ENCODE assay signal across 7 mouse cellular contexts in the genomic region with DNA sequence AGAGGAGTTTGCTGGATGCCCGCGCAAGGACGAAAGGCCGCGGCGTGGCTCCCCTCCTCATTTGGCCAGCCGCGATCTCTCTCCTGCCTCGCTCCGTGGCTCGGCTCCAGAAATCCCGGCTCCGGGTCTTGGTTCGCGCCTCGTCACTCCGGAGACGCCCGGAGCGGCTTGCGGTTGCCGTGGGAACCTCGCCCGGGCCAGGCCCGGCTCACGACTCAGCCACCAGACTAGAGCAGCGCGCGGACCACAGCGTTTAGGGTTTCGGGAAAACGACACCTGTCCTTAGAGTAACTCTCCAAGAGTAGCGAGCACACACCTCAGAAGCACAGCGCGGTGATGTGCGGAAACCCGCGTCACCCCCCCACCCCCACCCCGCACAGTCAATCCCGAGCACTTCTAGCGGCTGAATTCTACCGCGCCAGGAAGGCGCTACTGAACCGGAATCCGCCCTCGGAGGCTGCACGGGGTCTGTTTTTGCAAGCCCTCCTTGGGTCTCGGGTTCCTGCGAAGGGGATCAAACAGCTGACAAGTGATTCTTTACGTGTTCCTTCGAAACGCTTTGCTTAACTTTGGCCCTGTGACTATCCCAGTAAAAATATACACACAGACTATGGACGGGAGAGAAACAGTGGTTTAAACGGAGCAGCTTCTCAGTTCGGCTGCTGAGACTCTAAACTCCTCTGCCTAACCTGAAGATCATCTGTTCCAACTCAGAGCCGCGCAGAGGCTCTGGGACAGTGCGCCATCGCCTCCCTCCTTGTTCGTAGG. TPM values are rescaled to one million over a fixed set of nuclear protein-coding genes. Genes with fewer than 3 reads are reported as not detected.
DNase-seq lines count a peak whose midpoint lies in the region; ATAC-seq and TF ChIP-seq lines count a peak whose summit lies in the region.

No protein-coding gene starts in this region.

- no peaks in the 10 kb centered on the region; the same call in 1 of the 2 replicates for H3K4me1 ChIP-seq in embryonic facial prominence, embryonic 11.5 days (ENCODE audit: control insufficient read depth, insufficient read depth, low read length)
- peaks cover 24% of the 10 kb centered on the region for H3K4me1 ChIP-seq in limb, embryonic 12.5 days (replicated peaks)
- peaks cover 17% of the 10 kb centered on the region for H3K4me1 ChIP-seq in midbrain, embryonic 14.5 days (ENCODE audit: control insufficient read depth, insufficient read depth, low read length)
- peaks cover 13% of the 10 kb centered on the region for H3K4me1 ChIP-seq in stomach, embryonic 16.5 days (ENCODE audit: control insufficient read depth, insufficient read depth, low read length)

- H3K27ac ChIP-seq in embryonic facial prominence, embryonic 11.5 days (replicated peaks; ENCODE audit: low read depth, low read length) = no peak overlapping the region
- H3K27ac ChIP-seq in limb, embryonic 12.5 days = no peak overlapping the region
- no peak overlapping the region for H3K27ac ChIP-seq in midbrain, embryonic 14.5 days (replicated peaks; ENCODE audit: low read depth, low read length)
- H3K27ac ChIP-seq in stomach, embryonic 16.5 days (ENCODE audit: low read length) = no peak overlapping the region

- peak overlapping the region; percentile 35 for H3K4me3 ChIP-seq in embryonic facial prominence, embryonic 11.5 days (ENCODE audit: low read depth, low read length)
- peak overlapping the region; percentile 41 for H3K4me3 ChIP-seq in limb, embryonic 12.5 days (replicated peaks)
- peak overlapping the region; percentile 40 for H3K4me3 ChIP-seq in midbrain, embryonic 14.5 days (replicated peaks; ENCODE audit: low read depth, low read length)
- H3K4me3 ChIP-seq in stomach, embryonic 16.5 days (replicated peaks; ENCODE audit: low read length) = peak overlapping the region; percentile 44

- H3K9me3 ChIP-seq in embryonic facial prominence, embryonic 11.5 days (replicated peaks; ENCODE audit: control insufficient read depth, low read length) = no peaks in the 10 kb centered on the region
- H3K9me3 ChIP-seq in limb, embryonic 12.5 days = no peaks in the 10 kb centered on the region
- H3K9me3 ChIP-seq in midbrain, embryonic 14.5 days (ENCODE audit: control insufficient read depth, low read length) = no peaks in the 10 kb centered on the region
- H3K9me3 ChIP-seq in stomach, embryonic 16.5 days (replicated peaks; ENCODE audit: control insufficient read depth, low read length) = no peaks in the 10 kb centered on the region

- peak; percentile 91 for DNase-seq in brain, embryonic 14.5 days (ENCODE audit: low read depth)
- DNase-seq in embryonic facial prominence, embryonic 11.5 days (ENCODE audit: low spot score) = peak; percentile 91
- peak; percentile 84 to 89 for DNase-seq in heart, adult 18-20 months
- peak; percentile 62 for DNase-seq in kidney, adult 11 months
- peak; percentile 95 for DNase-seq in midbrain, embryonic 14.5 days

- peak; percentile 80 for ATAC-seq in embryonic facial prominence, embryonic 11.5 days (replicated peaks; ENCODE audit: insufficient number of reproducible peaks, low FRiP score, low TSS enrichment, low read depth)
- ATAC-seq in limb, embryonic 12.5 days (ENCODE audit: insufficient number of reproducible peaks, insufficient read depth, low FRiP score, low TSS enrichment, low read depth) = peak; percentile 75
- ATAC-seq in midbrain, embryonic 14.5 days (ENCODE audit: low FRiP score, low TSS enrichment) = peak; percentile 81
- peak; percentile 64 for ATAC-seq in stomach, embryonic 16.5 days (ENCODE audit: insufficient read depth, low FRiP score)

- H3K4me2 ChIP-seq in embryonic facial prominence, embryonic 11.5 days (ENCODE audit: low read depth, low read length) = peak overlapping the region; percentile 75
- peak overlapping the region; percentile 77 for H3K4me2 ChIP-seq in limb, embryonic 12.5 days
- H3K4me2 ChIP-seq in midbrain, embryonic 14.5 days (ENCODE audit: low read length) = peak overlapping the region; percentile 77
- H3K4me2 ChIP-seq in stomach, embryonic 16.5 days (ENCODE audit: low read depth, low read length) = peak overlapping the region; percentile 67

- no peaks in the 10 kb centered on the region for H3K36me3 ChIP-seq in embryonic facial prominence, embryonic 11.5 days (replicated peaks; ENCODE audit: control insufficient read depth, insufficient read depth, low read depth, low read length)
- no peaks in the 10 kb centered on the region for H3K36me3 ChIP-seq in limb, embryonic 12.5 days
- no peaks in the 10 kb centered on the region for H3K36me3 ChIP-seq in midbrain, embryonic 14.5 days (ENCODE audit: control insufficient read depth, insufficient read depth, low read length)
- no peaks in the 10 kb centered on the region for H3K36me3 ChIP-seq in stomach, embryonic 16.5 days (ENCODE audit: control insufficient read depth, insufficient read depth, low read length)

- no peak overlapping the region for H3K9ac ChIP-seq in embryonic facial prominence, embryonic 11.5 days (replicated peaks; ENCODE audit: low read length)
- H3K9ac ChIP-seq in limb, embryonic 12.5 days (replicated peaks) = peak overlapping the region; percentile 12
- 0 out of 2 replicates have a peak overlapping the region, but pooled peaks have one; percentile 16 for H3K9ac ChIP-seq in midbrain, embryonic 14.5 days (replicated peaks; ENCODE audit: low read length)
- peak overlapping the region; percentile 51 for H3K9ac ChIP-seq in stomach, embryonic 16.5 days (ENCODE audit: low read length)

- peaks cover 62% of the 10 kb centered on the region for H3K27me3 ChIP-seq in embryonic facial prominence, embryonic 11.5 days (ENCODE audit: control insufficient read depth, insufficient read depth, low read length)
- peaks cover 99% of the 10 kb centered on the region for H3K27me3 ChIP-seq in limb, embryonic 12.5 days
- H3K27me3 ChIP-seq in midbrain, embryonic 14.5 days (ENCODE audit: control insufficient read depth, insufficient read depth, low read length) = peaks cover 79% of the 10 kb centered on the region
- H3K27me3 ChIP-seq in stomach, embryonic 16.5 days (ENCODE audit: control insufficient read depth, insufficient read depth, low read length) = peaks cover 24% of the 10 kb centered on the region

- no peak for TF ChIP-seq POLR2A in brain, embryonic 14.5 days (IDR thresholded peaks at IDR 0.05; ENCODE audit: borderline replicate concordance, extremely low read depth, insufficient read depth, insufficient read length, poor library complexity, severe bottlenecking)

- TF ChIP-seq CTCF in brain, embryonic 14.5 days (IDR thresholded peaks at IDR 0.05; ENCODE audit: borderline replicate concordance, extremely low read depth, insufficient read depth, insufficient read length) = no peak

- under 1% methylated on average over 61 of the region's 61 CpGs for WGBS in embryonic facial prominence, embryonic 11.5 days
- 1% methylated on average over 61 of the region's 61 CpGs for WGBS in limb, embryonic 12.5 days
- WGBS in midbrain, embryonic 14.5 days = under 1% methylated on average over 61 of the region's 61 CpGs
- WGBS in stomach, embryonic 16.5 days = 3% methylated on average over 60 of the region's 61 CpGs

RNA-seq across cellular contexts. Expression of a gene that starts 4.5 kb away (rescaled TPM):
- 8.7 and 11.3 TPM in 2 replicates for polyA plus RNA-seq in brain, embryonic 14.5 days (2012; rRNA removed)
- polyA plus RNA-seq in embryonic facial prominence, embryonic 11.5 days (2014; fragmentation: Nextera tagmentation; extraction: Ambion mirVana) = 11.8 and 13.7 TPM in 2 replicates
- 1 to 10 TPM; 3.3 to 4.3 TPM for total RNA-seq in heart, adult 18-20 months (2021)
- polyA plus RNA-seq in limb, embryonic 12.5 days (2016; fragmentation: Nextera tagmentation; extraction: Ambion mirVana) = 35.9 and 42.8 TPM in 2 replicates
- 5.4 and 7.1 TPM in 2 replicates for polyA plus RNA-seq in midbrain, embryonic 14.5 days (2014; fragmentation: Nextera tagmentation; extraction: Ambion mirVana)
- polyA plus RNA-seq in stomach, embryonic 16.5 days (2015; fragmentation: Nextera tagmentation; extraction: Ambion mirVana) = 109 and 111 TPM in 2 replicates

RNA-seq across cellular contexts. Expression of a gene that starts 6.7 kb away (rescaled TPM):
- 0.30 and 0.68 TPM in 2 replicates for polyA plus RNA-seq in brain, embryonic 14.5 days (2012; rRNA removed)
- 0.25 TPM in 1 of 2 replicates, not detected in the other for polyA plus RNA-seq in embryonic facial prominence, embryonic 11.5 days (2014; fragmentation: Nextera tagmentation; extraction: Ambion mirVana)
- 1 to 10 TPM; 1.4 to 1.5 TPM for total RNA-seq in heart, adult 18-20 months (2021)
- polyA plus RNA-seq in limb, embryonic 12.5 days (2016; fragmentation: Nextera tagmentation; extraction: Ambion mirVana) = not detected in 2 replicates
- 0.23 TPM in 1 of 2 replicates, not detected in the other for polyA plus RNA-seq in midbrain, embryonic 14.5 days (2014; fragmentation: Nextera tagmentation; extraction: Ambion mirVana)
- not detected in 2 replicates for polyA plus RNA-seq in stomach, embryonic 16.5 days (2015; fragmentation: Nextera tagmentation; extraction: Ambion mirVana)

RNA-seq across cellular contexts. Expression of a gene that starts 34.8 kb away (rescaled TPM):
- polyA plus RNA-seq in brain, embryonic 14.5 days (2012; rRNA removed) = 721 and 963 TPM in 2 replicates
- polyA plus RNA-seq in embryonic facial prominence, embryonic 11.5 days (2014; fragmentation: Nextera tagmentation; extraction: Ambion mirVana) = 77.4 and 79.2 TPM in 2 replicates
- 10 to 100 TPM; 69.9 to 83.9 TPM for total RNA-seq in heart, adult 18-20 months (2021)
- 67.4 and 68.6 TPM in 2 replicates for polyA plus RNA-seq in limb, embryonic 12.5 days (2016; fragmentation: Nextera tagmentation; extraction: Ambion mirVana)
- polyA plus RNA-seq in midbrain, embryonic 14.5 days (2014; fragmentation: Nextera tagmentation; extraction: Ambion mirVana) = 115 and 137 TPM in 2 replicates
- polyA plus RNA-seq in stomach, embryonic 16.5 days (2015; fragmentation: Nextera tagmentation; extraction: Ambion mirVana) = 39.6 and 42.0 TPM in 2 replicates

RNA-seq across cellular contexts. Expression of a gene that starts 56.4 kb away (rescaled TPM):
- polyA plus RNA-seq in brain, embryonic 14.5 days (2012; rRNA removed) = 403 and 452 TPM in 2 replicates
- 108 and 109 TPM in 2 replicates for polyA plus RNA-seq in embryonic facial prominence, embryonic 11.5 days (2014; fragmentation: Nextera tagmentation; extraction: Ambion mirVana)
- total RNA-seq in heart, adult 18-20 months (2021) = 10 to 100 TPM; 40.2 to 44.3 TPM
- 148 and 158 TPM in 2 replicates for polyA plus RNA-seq in limb, embryonic 12.5 days (2016; fragmentation: Nextera tagmentation; extraction: Ambion mirVana)
- 225 and 226 TPM in 2 replicates for polyA plus RNA-seq in midbrain, embryonic 14.5 days (2014; fragmentation: Nextera tagmentation; extraction: Ambion mirVana)
- polyA plus RNA-seq in stomach, embryonic 16.5 days (2015; fragmentation: Nextera tagmentation; extraction: Ambion mirVana) = 34.5 and 35.0 TPM in 2 replicates
